Mouse (Mus musculus): ENCODE results near the gene Pilrb1.
A peak's percentile ranks its signal among the peaks of the same experiment; 100 is the strongest.
"Not testable (repeated sequence)": the region's sequence is repeated elsewhere in the genome, so short reads cannot be mapped to it uniquely, and the experiment has no call there.

The Pilrb1 gene

DNA sequence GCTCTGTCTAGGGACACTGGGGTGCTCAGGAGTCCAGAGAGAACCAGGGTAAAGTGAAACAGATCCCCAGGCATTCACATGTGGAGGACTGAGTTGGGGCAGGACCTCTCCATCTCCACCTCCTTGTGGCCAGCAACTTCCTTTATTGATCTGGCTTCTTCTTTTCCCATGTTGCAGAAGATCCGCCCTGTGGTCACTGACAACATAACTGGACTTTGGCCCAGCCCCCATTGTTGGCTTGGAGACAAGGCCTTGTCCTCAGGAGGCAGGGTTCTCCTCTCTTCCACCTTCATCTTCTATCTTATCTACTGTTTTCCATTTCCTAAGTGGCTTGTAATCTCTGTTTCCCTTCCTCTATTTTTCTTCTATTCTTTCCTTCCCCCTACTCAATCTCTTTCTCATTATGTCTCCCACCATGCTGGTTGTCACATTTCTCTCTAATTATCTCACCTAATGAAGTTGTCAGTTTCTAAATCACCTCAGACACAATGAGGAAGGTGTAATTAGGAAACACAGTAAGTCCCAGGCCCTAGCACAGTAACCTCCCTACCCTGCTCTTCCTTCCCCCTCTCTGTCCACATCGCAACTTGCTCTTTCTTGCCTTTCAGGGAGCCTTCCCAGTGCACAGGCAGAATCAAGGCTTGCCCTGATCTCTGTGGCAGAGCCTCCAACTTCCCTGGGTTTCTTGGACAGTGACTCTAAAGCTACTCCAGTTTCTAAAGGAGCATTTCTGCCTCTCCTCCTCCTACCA lies at the start of gene Pilrb1:
Gene Pilrb1, minus strand, starts transcription at position 147 of the 751 bp plus-strand sequence.
- DNase-seq, result not testable (repeated sequence)

DNA sequence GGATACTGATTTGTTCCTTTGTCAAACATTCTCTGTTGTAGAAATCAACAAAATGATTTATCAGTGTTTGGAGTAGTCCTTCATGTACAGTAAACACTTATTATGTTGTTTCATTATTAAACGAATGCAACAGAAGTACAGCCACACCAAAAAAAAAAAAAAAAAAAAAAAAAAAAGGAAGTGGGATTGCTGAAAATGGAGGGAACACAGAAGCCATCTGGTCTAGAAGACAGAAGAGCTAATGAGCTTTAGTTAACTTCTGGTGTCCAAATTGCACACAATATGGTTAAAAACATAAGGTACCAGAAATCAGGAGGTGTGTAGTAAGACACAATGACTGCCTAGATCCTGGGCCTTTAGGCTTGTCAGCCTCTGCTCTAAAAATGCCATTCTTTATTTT lies 39.9 kb upstream of the Pilrb1 start:
- no peak for DNase-seq

DNA sequence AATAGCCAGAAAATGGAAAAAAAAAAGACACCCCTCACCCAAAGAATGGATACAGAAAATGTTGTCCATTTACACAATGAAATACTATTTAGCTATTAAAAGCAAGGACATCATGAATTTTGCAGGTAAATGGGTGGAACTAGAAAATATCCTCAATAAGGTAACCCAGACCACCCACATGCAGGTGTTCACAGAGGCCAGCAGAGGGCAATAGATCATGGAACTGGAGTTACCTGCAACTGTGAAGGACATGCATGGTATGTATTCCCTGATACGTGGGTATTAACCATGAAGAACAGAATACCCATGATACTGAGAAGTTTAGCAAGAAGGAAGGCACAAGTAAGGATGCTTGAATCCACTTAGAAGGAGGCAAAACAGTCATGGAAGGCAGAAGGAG lies 35.0 kb upstream of the Pilrb1 start:
- DNase-seq, result no peak

DNA sequence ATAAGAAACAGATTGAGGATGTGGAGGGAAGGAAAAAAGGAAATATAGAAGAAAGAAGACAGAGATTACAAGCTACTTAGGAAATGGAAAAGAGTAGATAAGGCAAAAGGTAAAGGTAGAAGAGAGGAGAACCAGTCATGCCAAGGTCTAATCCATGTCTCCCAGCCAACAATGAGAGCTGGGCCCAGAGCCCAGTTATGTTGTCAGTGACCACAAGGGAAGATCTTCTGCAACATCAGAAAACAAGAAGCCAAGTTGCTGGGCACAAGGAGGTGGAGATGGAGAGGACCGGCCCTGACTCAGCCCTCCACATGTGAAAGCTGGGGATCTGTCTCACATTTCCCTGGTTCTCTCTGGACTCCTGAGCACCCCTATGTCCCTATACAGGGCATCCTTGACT lies 29.8 kb upstream of the Pilrb1 start:
- DNase-seq, result no peak

DNA sequence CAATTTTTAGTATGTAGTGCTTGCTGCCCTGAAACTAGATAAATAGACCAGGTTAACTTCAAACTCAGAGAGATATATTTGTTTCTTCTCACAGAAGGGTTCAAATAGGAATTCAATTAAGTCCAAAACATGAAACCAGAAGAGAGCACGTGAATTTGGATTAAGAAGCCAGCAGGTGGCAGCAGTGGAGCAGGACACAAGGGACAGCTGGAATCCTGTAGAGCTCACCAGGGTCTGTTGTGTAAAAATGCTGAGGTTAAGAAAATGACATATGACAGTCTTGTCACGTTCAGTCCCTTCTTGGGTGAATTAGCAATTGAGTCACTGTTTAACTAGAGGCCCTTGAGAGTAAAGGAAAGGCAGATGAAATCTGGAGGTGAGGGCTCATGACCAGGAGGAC lies 28.0 kb upstream of the Pilrb1 start:
- peak in 1 of 2 experiments; percentile 16 for DNase-seq

DNA sequence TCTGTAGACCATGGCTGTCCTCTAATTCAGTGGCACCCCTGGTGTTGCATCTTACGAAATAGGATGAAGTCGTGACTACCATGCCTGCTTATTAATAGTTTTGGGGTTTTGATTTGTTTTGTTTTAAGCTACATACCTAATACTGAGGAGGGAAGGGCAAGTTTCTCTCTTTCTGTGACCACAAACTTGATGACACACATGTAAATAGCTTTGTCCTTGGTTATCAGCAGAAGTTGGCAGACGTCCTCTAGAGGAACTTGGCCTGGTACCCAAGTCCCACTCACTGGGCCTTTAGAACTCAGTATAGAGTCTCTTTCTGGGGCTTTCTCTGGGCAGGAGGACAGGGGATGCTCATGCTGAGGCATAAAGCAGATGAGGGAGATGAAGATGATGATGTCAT lies 25.4 kb upstream of the Pilrb1 start:
- DNase-seq, result no peak

DNA sequence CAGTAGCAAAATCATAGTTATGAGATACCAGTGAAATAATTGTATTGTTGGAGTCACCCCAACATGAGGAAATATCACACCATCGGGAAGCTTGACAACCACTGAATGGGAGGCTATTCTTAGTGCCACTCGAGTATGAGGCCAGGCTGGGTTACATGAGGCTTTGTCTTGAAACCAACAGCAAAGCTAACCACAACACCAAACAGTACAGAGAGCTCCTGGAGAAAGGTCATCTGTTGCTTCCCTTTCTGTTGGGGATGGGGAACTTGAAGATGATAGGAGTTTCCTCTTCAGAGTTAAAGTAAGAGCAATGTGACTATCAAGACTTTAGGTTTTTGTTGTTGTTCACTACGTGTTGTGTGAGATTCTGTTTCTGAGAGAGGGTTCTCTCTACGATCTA lies 25.0 kb upstream of the Pilrb1 start:
- no peak for DNase-seq

DNA sequence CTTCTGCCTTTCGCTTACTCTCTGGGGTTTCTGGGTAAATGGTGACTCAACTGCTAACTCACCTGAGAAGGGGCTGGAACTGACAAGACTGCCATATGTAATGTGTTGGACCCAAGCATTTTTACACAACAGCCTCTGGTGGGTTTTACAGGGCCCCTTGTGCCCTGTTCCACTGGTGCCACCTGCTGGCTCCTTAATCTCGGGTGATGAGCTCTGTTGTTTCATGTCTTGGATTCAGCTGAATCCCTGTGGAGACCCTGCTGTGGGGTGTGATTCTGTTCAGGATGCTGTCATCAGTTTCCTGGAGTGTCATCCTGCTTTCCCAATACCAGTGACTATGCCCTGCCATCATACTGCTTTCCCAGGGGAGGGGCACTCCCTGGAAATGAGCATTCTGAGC lies 20.0 kb upstream of the Pilrb1 start:
- peak; percentile 33 to 34 for DNase-seq

DNA sequence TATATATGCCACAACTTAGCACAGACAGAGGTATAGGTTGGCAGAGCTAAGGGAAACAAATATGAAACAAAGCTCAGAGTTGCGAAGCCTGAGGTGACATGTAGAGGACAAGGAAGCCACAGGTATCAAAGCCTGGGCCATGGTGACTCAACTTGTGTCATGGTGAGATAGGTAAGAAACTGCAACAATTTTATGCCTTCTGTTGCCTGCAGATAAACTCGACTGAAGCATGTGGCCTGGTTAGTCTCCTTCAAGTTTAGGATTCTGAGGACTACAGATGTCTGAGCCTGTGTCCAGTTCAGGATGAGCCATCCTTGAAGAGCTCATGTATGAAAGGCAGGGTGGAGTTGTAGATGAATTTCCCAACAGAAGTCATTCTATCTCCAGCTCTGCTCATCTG lies 17.1 kb upstream of the Pilrb1 start:
- DNase-seq, result no peak

DNA sequence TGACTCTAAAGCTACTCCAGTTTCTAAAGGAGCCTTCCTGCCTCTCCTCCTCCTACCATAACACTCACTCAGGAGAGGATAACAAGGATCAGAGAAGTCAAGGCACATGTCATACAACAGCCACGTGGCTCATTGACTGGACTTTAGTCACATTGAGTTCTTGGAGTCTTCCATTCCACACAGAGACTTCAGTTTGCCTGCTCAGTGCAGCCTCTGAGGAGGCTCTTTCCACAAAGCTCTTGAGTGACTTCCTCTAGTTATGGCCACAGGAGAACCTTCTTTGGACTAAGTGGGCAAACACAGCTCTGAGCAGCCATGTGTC lies 14.4 kb upstream of the Pilrb1 start:
- not testable (repeated sequence) for DNase-seq

DNA sequence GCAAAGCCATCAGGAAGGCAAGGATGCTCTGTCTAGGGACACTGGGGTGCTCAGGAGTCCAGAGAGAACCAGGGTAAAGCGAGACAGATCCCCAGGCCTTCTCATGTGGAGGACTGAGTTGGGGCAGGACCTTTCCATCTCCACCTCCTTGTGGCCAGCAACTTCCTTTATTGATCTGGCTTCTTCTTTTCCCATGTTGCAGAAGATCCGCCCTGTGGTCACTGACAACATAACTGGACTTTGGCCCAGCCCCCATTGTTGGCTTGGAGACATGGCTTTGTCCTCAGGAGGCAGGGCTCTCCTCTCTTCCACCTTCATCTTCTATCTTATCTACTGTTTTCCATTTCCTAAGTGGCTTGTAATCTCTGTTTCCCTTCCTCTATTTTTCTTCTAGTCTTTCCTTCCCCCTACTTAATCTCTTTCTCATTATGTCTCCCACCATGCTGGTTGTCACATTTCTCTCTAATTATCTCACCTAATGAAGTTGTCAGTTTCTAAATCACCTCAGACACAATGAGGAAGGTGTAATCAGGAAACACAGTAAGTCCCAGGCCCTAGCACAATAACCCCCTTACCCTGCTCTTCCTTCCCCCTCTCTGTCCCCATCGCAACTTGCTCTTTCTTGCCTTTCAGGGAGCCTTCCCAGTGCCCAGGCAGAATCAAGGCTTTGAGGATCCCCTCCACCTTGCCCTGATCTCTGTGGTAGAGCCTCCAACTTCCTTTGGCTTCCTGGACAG lies 13.9 kb upstream of the Pilrb1 start, which contains the start of gene Pilrb2:
Gene Pilrb2, minus strand, starts transcription at position 172 of the 737 bp plus-strand sequence.
- not testable (repeated sequence) for DNase-seq

DNA sequence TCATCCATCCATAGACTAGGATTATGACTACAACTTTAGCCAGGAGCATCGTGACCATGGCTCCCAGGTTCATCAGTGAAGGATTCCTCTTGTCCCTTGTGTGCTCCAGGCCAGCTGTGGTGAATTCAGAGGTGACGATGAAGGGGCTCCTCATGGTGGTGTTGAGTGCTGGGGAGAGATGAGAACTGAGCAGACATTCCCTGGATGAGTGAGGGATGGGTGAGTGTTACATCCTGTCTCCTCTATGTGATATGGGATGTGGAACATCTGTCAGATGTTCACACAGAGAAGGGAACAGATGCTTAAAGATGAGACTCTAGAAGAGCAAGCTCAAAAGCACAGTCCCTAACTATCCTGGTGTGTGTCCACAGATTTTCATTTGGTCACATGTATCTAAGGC lies 10.7 kb upstream of the Pilrb1 start:
- not testable (repeated sequence) for DNase-seq

DNA sequence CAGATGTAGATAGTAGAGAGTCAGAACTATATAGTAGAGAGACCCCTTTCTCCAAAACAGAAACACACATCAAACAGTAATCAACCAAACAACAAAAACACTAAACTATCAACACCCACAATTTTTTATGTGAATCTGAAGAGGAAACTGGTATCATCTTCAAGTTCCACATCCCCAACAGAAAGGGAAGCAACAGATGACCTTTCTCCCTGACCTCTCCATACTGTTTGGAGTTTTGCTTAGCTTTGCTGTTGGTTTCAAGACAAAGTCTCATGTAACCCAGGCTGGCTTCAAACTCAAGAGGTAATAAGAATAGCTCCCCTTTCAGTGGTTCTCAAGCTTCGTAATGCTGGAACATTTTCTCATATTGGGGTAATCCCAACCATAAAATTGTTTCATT lies 6.1 kb upstream of the Pilrb1 start:
- DNase-seq, result not testable (repeated sequence)

DNA sequence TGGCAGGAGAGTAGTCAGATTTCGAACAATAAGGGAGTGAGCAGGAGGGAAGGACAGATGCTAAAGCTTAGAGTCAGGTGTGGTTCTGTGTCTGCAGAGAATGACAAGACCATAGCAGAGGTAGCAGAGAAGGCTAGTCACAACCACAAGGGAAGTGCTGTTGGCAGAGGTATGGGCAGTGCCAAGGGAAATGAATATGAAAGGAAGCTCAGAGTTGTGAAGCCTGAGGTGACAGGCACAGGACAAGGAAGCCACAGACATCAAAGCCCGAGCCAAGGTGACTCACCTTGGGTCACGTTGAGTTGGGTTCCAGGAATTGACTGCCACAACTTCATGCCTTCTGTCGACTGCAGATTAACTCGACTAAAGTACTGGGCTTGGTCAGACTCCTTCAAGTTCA lies 1.0 kb downstream of the Pilrb1 start:
- DNase-seq, result peak in 1 of 2 experiments; percentile 4

DNA sequence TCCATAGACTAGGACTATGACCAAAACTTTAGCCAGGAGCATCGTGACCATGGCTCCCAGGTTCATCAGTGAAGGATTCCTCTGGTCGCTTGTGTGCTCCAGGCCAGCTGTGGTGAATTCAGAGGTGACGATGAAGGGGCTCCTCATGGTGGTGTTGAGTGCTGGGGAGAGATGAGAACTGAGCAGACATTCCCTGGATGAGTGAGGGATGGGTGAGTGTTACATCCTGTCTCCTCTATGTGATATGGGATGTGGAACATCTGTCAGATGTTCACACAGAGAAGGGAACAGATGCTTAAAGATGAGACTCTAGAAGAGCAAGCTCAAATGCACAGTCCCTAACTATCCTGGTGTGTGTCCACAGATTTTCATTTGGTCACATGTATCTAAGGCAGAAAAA lies 3.0 kb downstream of the Pilrb1 start:
- not testable (repeated sequence) for DNase-seq

DNA sequence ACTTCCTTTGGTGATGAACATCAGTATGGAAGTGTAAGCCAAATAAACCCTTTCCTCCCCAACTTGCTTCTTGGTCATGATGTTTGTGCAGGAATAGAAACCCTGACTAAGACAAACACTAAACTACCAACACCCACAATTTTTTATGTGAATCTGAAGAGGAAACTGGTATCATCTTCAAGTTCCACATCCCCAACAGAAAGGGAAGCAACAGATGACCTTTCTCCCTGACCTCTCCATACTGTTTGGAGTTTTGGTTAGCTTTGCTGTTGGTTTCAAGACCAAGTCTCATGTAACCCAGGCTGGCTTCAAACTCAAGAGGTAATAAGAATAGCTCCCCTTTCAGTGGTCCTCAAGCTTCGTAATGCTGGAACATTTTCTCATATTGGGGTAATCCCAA lies 7.6 kb downstream of the Pilrb1 start:
- not testable (repeated sequence) for DNase-seq

DNA sequence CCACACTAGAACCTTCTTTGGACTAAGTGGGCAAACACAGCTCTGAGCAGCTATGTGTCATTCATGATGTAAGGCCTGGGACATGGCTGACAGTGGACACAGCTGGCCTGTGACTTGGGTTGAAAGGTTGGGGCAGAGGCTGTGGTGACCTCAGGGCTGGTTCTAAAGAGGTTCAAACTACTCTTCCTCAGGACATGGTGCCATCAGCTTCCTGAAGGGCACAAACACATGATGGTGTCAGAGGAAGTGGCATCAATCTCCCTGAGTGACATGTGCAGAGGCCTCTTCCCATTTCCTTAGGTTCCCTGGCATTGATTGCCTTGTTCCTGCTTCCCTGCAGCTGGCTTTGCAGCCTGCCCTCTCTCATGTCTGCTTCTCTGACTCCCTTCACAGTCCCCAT lies 20.8 kb downstream of the Pilrb1 start:
- not testable (repeated sequence) for DNase-seq

DNA sequence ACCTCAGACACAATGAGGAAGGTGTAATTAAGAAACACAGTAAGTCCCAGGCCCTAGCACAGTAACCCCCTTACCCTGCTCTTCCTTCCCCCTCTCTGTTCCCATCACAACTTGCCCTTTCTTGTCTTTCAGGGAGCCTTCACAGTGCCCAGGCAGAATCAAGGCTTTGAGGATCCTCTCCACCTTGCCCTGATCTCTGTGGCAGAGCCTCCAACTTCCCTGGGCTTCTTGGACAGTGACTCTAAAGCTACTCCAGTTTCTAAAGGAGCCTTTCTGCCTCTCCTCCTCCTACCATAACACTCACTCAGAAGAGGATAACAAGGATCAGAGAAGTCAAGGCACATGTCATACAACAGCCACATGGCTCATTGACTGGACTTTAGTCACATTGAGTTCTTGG lies 21.3 kb downstream of the Pilrb1 start:
- DNase-seq, result no peak

DNA sequence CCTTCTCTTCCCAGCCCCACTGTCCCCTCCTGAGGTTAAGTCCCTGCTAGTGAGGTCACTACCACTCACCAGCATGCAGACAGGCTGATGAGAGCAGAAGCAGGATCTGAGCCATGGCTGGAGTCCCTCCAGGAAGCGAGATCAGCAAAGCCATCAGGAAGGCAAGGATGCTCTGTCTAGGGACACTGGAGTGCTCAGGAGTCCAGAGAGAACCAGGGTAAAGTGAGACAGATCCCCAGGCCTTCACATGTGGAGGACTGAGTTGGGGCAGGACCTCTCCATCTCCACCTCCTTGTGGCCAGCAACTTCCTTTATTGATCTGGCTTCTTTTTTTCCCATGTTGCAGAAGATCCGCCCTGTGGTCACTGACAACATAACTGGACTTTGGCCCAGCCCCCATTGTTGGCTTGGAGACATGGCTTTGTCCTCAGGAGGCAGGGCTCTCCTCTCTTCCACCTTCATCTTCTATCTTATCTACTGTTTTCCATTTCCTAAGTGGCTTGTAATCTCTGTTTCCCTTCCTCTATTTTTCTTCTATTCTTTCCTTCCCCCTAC lies 21.9 kb downstream of the Pilrb1 start, which contains the start of gene Pilra:
Gene Pilra, minus strand, starts transcription at position 316 of the 555 bp plus-strand sequence.
- not testable (repeated sequence) for DNase-seq

DNA sequence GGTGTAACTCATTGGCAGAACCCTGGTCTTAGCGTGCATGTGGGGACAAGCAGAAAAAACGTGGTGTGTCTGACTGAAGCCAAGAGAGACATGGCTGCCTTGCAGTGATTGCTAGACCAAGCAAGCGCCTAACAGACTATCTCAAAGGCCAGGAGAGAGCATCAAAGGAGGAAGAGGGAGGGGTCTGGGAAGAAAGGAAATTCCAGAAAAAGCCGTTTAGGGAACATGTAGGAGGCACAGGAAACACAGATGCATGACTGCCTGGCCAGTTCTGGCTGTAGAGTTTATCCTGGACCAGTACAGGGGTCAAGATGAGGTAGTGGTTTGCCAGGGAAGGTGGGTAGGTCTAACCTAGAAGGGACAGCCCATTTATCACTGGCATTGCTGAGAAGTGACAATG lies 24.4 kb downstream of the Pilrb1 start:
- no peak for DNase-seq

DNA sequence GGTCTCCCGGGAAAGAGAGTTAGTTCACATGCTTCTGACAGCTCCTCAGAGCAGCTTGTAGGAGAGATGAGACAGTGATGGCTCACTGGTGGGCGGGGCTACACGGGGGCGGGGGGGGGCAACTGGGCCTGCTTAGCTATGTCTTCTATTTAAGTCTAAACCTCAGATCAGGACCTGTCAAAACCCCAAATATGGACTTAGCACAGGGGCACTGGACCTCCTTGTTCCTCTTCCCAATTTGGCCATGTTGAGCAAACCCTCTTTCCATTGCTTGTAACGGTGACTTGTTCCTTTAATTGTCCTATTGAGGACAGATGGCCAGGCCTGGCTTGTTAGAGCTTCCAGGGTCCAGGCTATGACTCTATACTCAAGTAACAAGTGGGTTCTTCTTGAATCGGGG lies 26.4 kb downstream of the Pilrb1 start:
- DNase-seq, result no peak

DNA sequence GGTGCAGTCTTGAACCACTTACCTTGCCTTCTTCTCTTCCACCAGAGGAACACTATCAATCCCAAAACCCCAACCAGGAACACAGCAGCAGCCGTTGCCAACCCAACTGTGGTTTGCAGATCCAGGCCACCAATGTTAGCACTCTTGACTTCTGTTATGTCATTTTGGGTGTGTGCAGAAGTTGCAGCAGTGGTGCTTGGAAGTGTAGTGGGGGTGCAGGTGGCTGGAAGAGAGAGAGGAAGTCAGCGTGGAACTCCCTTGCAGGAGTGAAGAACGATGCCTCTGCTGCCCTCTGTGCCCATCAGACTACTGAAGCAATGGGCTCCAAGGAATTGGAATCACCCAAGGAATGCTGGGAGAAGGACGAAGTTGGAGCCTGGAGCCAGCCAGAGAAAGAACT lies 26.8 kb downstream of the Pilrb1 start:
- DNase-seq, result no peak

DNA sequence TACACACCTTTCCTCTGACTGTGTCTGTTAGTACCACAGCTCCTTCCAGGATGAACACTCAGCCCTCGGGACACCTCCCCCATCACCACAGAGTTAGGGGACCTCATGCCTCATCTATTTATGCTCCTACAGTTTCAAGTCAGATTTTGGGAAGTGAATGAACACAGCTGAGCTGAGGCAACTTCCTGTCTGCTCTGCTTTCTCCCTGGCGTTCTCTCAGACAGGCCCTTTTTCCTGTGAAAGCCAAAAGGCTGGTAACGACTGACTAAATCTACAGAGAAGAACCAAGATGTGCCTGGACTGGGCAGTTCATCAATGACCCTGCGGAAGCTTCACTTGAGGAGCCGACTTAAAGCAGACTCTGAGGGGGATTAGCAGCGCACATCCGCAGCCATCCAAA lies 27.7 kb downstream of the Pilrb1 start:
- DNase-seq, result no peak

DNA sequence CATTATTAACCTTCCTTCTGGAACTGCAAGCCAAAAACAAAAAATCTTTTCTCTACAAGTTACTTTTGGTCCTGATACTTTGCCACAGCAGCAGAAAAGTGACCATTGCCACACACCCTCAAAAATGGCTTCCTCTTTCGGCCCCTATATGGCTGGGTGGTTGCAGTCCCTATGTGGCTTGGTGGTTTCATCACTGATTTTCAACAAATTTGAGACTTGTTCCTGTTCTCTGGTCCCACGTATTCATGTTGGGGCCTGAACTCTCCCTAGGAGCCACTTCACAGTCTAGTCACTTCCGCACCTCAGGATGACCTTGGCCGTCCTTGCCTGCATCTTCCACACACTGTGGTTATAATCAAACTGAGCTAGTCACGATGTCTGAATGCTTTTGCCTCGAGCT lies 29.2 kb downstream of the Pilrb1 start:
- DNase-seq, result no peak
